Mouse (Mus musculus): ENCODE data around the gene Mrc1. TPM values are rescaled to one million over a fixed set of nuclear protein-coding genes. Genes with fewer than 3 reads are reported as not detected.
A peak's percentile ranks its signal among the peaks of the same experiment; 100 is the strongest.
"Not testable (repeated sequence)": the region's sequence is repeated elsewhere in the genome, so short reads cannot be mapped to it uniquely, and the experiment has no call there.

Gene Mrc1
- 0.43 and 0.93 TPM in 2 replicates for polyA plus RNA-seq (2012; rRNA removed)

DNA sequence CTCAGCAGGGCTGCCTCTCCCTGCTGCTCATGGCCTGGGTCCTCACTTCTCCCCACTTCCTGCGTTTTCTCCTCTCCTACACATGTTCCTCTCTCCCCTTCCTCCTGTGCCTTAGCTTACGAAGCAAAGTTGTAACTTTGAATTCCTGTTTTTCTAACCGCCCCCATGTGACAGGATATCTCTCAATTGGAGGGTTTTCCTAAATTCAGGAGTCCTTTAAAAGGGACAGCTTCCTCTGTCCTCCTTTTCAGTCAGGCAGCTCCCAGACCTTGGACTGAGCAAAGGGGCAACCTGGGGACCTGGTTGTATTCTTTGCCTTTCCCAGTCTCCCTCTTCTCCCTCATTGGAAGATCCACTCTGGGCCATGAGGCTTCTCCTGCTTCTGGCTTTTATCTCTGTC lies at the start of gene Mrc1:
Gene Mrc1, plus strand, starts transcription at position 244 of the 400 bp plus-strand sequence.
- Histone ChIP-seq H3K27ac (ENCODE audit: insufficient read depth, low read length) (no peak within 1 kb of the TSS), H3K27me3 (ENCODE audit: control insufficient read depth, insufficient read depth, low read length) (no peaks in the 10 kb centered on the region), H3K4me3 (replicated peaks; ENCODE audit: insufficient read depth, low read depth, low read length) (no peak within 1 kb of the TSS), H3K4me1 (ENCODE audit: control insufficient read depth, insufficient read depth, low read length) (no peaks in the 10 kb centered on the region)
- no peak for DNase-seq
- TF ChIP-seq CTCF (IDR thresholded peaks at IDR 0.05; ENCODE audit: borderline replicate concordance, insufficient read depth, low read depth, low read length) (no peak), POLR2A (IDR thresholded peaks at IDR 0.05; ENCODE audit: borderline replicate concordance, insufficient read depth, low read length) (no peak)
- 64% methylated on average over 3 of the region's 3 CpGs for WGBS

DNA sequence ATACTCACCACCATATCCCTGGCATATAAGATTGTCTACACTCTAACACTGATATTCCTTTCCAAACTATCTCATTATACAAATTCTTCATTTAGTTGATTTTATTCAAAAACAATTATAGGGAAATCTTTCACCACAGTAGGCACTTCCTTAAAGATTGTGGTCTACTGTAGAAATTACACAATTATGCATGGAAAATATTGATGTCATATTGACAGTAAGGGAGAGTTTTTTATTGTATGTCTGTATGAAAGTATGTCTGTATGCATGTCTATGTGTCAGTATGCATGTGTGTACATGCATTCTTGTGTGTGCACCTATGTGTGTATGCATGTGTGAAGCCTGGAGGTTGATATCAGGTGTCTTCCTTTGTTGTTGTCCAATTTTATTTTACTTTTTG lies 44.8 kb upstream of the Mrc1 start:
- TF ChIP-seq CTCF (IDR thresholded peaks at IDR 0.05; ENCODE audit: borderline replicate concordance, insufficient read depth, low read depth, low read length) = no peak
- TF ChIP-seq POLR2A (IDR thresholded peaks at IDR 0.05; ENCODE audit: borderline replicate concordance, insufficient read depth, low read length) = no peak
- no peak for DNase-seq
- Histone ChIP-seq H3K4me3 (replicated peaks; ENCODE audit: insufficient read depth, low read depth, low read length) (no peak overlapping the region), H3K27me3 (ENCODE audit: control insufficient read depth, insufficient read depth, low read length) (no peaks in the 10 kb centered on the region), H3K27ac (ENCODE audit: insufficient read depth, low read length) (no peak overlapping the region), H3K4me1 (ENCODE audit: control insufficient read depth, insufficient read depth, low read length) (no peaks in the 10 kb centered on the region)

DNA sequence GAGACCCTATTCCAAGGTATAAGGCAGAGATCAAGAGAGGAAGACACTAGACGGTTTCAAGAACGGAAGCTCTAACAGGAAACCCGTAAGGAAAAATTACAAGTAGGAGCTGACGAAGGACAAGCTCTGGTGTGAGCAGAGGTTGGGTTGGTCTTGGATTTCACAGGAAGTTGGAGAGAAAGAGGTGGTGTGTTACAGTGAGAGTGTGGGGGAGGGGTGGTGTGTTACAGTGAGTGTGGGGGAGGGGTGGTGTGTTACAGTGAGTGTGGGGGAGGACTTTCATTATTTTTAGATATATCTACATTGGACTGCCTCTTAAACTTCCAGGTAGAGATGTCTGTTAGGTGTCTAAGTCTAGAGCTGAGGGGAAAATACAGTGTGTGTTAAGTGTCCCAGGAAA lies 38.5 kb upstream of the Mrc1 start:
- WGBS = 95% methylated on average over 4 of the region's 4 CpGs
- DNase-seq = no peak
- Histone ChIP-seq H3K4me1 (ENCODE audit: control insufficient read depth, insufficient read depth, low read length) (no peaks in the 10 kb centered on the region), H3K4me3 (replicated peaks; ENCODE audit: insufficient read depth, low read depth, low read length) (no peak overlapping the region), H3K27me3 (ENCODE audit: control insufficient read depth, insufficient read depth, low read length) (no peaks in the 10 kb centered on the region), H3K27ac (ENCODE audit: insufficient read depth, low read length) (no peak overlapping the region)
- TF ChIP-seq POLR2A (IDR thresholded peaks at IDR 0.05; ENCODE audit: borderline replicate concordance, insufficient read depth, low read length) = no peak
- TF ChIP-seq CTCF (IDR thresholded peaks at IDR 0.05; ENCODE audit: borderline replicate concordance, insufficient read depth, low read depth, low read length) = no peak

DNA sequence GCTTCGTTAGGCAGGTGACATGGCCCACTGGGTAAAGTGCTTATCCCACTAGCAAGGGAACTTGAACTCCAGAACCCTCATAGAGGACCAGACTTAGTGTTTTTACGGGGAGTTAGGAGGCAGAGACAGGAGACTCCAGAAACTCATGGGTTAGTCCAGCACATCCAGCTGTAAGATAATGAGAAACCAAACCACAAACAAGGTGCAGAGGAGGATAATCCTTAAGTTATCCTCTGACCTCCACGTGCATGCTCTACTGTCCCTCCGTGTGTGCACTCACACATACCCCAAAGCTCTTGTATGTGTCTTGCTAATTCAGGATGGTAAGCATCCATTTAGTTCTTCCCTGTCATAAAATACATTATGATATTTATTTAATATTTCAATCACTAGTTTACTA lies 37.6 kb upstream of the Mrc1 start:
- Histone ChIP-seq H3K27ac (ENCODE audit: insufficient read depth, low read length) (no peak overlapping the region), H3K27me3 (ENCODE audit: control insufficient read depth, insufficient read depth, low read length) (no peaks in the 10 kb centered on the region), H3K4me1 (ENCODE audit: control insufficient read depth, insufficient read depth, low read length) (no peaks in the 10 kb centered on the region), H3K4me3 (replicated peaks; ENCODE audit: insufficient read depth, low read depth, low read length) (no peak overlapping the region)
- WGBS = 90% methylated on average over 4 of the region's 4 CpGs
- TF ChIP-seq CTCF (IDR thresholded peaks at IDR 0.05; ENCODE audit: borderline replicate concordance, insufficient read depth, low read depth, low read length) (no peak), POLR2A (IDR thresholded peaks at IDR 0.05; ENCODE audit: borderline replicate concordance, insufficient read depth, low read length) (no peak)
- DNase-seq = no peak

DNA sequence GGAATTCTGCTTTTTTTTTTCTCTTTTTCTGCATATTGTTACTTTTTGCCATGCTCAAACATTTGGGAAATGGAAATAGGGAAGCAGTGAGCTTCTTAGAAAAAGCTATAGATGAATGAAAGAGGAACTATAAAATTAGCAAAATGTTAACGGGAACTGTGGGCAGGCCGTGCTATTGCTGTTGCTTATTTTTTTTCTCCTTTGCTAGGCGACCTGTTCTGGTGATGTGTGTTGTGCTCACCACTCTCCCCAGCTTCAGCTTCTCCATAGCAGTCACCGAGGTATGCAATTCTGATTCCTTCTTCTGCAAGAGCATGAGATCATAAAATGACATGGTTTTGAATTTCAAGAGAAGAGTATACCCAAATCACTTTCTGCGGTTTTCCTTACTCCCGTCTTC lies 37.1 kb upstream of the Mrc1 start:
- Histone ChIP-seq H3K4me3 (replicated peaks; ENCODE audit: insufficient read depth, low read depth, low read length) (no peak overlapping the region), H3K4me1 (ENCODE audit: control insufficient read depth, insufficient read depth, low read length) (no peaks in the 10 kb centered on the region), H3K27ac (ENCODE audit: insufficient read depth, low read length) (no peak overlapping the region), H3K27me3 (ENCODE audit: control insufficient read depth, insufficient read depth, low read length) (no peaks in the 10 kb centered on the region)
- WGBS = 88% methylated on average over 6 of the region's 6 CpGs
- no peak for TF ChIP-seq CTCF (IDR thresholded peaks at IDR 0.05; ENCODE audit: borderline replicate concordance, insufficient read depth, low read depth, low read length)
- TF ChIP-seq POLR2A (IDR thresholded peaks at IDR 0.05; ENCODE audit: borderline replicate concordance, insufficient read depth, low read length) = no peak
- DNase-seq = no peak

DNA sequence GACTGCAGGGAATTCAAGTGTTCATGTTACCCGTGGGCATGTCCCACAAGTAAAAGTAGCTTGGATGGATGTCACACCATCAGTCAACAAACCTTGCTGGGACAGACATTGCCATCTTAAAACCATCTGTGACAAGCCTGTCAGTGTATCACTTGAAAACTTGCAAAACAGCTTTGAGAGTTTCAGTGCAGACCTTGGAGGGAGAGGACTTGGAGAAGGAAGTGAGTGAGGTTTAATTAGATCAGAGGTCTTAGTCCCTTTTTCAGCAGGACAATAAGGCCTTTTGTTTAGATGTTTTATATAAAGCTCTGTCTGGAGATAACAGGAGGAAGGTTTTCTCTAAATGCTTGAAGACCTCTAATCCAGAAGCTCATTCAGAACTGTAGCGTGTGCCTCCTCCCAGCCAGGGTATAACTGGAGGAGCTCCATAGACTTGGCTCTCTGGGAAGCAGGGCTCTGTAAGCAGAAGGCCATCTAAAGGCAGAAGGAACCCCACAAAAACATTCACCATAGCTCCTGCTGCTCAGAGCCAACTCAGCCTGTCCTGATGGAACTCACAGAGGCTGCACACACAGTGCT lies 30.8 kb upstream of the Mrc1 start:
- H3K4me1 ChIP-seq (ENCODE audit: control insufficient read depth, insufficient read depth, low read length); H3K27me3 ChIP-seq (ENCODE audit: control insufficient read depth, insufficient read depth, low read length); H3K4me3 ChIP-seq (replicated peaks; ENCODE audit: insufficient read depth, low read depth, low read length); H3K27ac ChIP-seq (ENCODE audit: insufficient read depth, low read length); DNase-seq: not testable (repeated sequence)
- 56% methylated on average over 1 of the region's 2 CpGs for WGBS

DNA sequence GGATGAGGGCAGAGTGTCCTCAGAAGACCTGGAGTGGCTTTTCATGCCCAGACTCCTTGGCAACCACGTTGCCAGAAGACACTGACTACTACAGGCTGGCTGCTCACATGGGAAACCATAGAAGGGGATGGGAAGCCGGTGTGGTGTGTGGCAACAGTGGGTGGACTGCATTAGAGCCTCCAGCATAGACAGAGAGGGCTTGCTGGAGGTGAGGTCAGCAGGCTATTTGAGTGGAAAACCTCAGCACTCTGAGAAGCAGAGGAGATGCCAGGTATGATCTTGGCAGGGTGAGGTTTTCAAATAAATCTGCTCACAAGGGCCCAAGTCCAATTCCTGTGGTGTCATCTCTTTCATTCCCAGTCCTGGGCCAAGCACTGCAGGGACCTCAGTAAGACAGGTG lies 29.6 kb upstream of the Mrc1 start:
- H3K27me3 ChIP-seq (ENCODE audit: control insufficient read depth, insufficient read depth, low read length) = no peaks in the 10 kb centered on the region
- H3K4me1 ChIP-seq (ENCODE audit: control insufficient read depth, insufficient read depth, low read length) = peaks cover 10% of the 10 kb centered on the region
- no peak for TF ChIP-seq CTCF (IDR thresholded peaks at IDR 0.05; ENCODE audit: borderline replicate concordance, insufficient read depth, low read depth, low read length)
- no peak for TF ChIP-seq POLR2A (IDR thresholded peaks at IDR 0.05; ENCODE audit: borderline replicate concordance, insufficient read depth, low read length)
- WGBS = 2% methylated on average over 2 of the region's 2 CpGs
- DNase-seq = peak; percentile 68 to 87
- H3K27ac ChIP-seq (ENCODE audit: insufficient read depth, low read length) = peak overlapping the region; percentile 61
- H3K4me3 ChIP-seq (replicated peaks; ENCODE audit: insufficient read depth, low read depth, low read length) = no peak overlapping the region

DNA sequence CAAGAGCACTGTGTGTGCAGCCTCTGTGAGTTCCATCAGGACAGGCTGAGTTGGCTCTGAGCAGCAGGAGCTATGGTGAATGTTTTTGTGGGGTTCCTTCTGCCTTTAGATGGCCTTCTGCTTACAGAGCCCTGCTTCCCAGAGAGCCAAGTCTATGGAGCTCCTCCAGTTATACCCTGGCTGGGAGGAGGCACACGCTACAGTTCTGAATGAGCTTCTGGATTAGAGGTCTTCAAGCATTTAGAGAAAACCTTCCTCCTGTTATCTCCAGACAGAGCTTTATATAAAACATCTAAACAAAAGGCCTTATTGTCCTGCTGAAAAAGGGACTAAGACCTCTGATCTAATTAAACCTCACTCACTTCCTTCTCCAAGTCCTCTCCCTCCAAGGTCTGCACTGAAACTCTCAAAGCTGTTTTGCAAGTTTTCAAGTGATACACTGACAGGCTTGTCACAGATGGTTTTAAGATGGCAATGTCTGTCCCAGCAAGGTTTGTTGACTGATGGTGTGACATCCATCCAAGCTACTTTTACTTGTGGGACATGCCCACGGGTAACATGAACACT lies 28.2 kb upstream of the Mrc1 start:
- 100% methylated on average over 1 of the region's 2 CpGs for WGBS
- H3K4me3 ChIP-seq (replicated peaks; ENCODE audit: insufficient read depth, low read depth, low read length); H3K27ac ChIP-seq (ENCODE audit: insufficient read depth, low read length); H3K27me3 ChIP-seq (ENCODE audit: control insufficient read depth, insufficient read depth, low read length); H3K4me1 ChIP-seq (ENCODE audit: control insufficient read depth, insufficient read depth, low read length); DNase-seq: not testable (repeated sequence)

Data from cerebellum, adult 2 months (tissue).